Mouse (Mus musculus): Measurements from ENCODE around the gene Tbc1d2. TPM values are rescaled to one million over a fixed set of nuclear protein-coding genes. Genes with fewer than 3 reads are reported as not detected.
A peak's percentile ranks its signal among the peaks of the same experiment; 100 is the strongest.

Gene Tbc1d2
- polyA plus RNA-seq, 1 experiment from 2014 or later: 1.8 TPM

- WGBS: 69% methylated on average over 10 of the region's 11 CpGs
- no peak for DNase-seq (ENCODE audit: low spot score)
- H3K9me3 ChIP-seq (ENCODE audit: control insufficient read depth, low read length): no peaks in the 10 kb centered on the region
- H3K4me1 ChIP-seq (ENCODE audit: control insufficient read depth, insufficient read depth, low read length): no peaks in the 10 kb centered on the region; the same call in 1 of the 2 replicates
- H3K4me2 ChIP-seq (ENCODE audit: low read depth, low read length): no peak overlapping the region
- H3K36me3 ChIP-seq (ENCODE audit: control insufficient read depth, insufficient read depth, low read length): no peaks in the 10 kb centered on the region
- no peak overlapping the region for H3K27ac ChIP-seq (replicated peaks; ENCODE audit: low read depth, low read length)
- no peak overlapping the region for H3K9ac ChIP-seq (ENCODE audit: low read depth, low read length)
- no peak overlapping the region for H3K4me3 ChIP-seq (ENCODE audit: low read depth, low read length)
- H3K27me3 ChIP-seq (replicated peaks; ENCODE audit: control insufficient read depth, insufficient read depth, low read length): peaks cover 32% of the 10 kb centered on the region
- ATAC-seq (ENCODE audit: low read depth): no peak
These were observed 52.6 kb downstream of the Tbc1d2 start for GRCm38 (mm10) chr4:46597286-46597961.

- Histone ChIP-seq H3K27me3 (replicated peaks; ENCODE audit: control insufficient read depth, insufficient read depth, low read length) (peaks cover 24% of the 10 kb centered on the region), H3K27ac (replicated peaks; ENCODE audit: low read depth, low read length) (no peak overlapping the region), H3K4me2 (ENCODE audit: low read depth, low read length) (no peak overlapping the region), H3K9me3 (ENCODE audit: control insufficient read depth, low read length) (no peaks in the 10 kb centered on the region), H3K9ac (ENCODE audit: low read depth, low read length) (no peak overlapping the region), H3K4me3 (ENCODE audit: low read depth, low read length) (no peak overlapping the region), H3K4me1 (ENCODE audit: control insufficient read depth, insufficient read depth, low read length) (no peaks in the 10 kb centered on the region; the same call in 1 of the 2 replicates), H3K36me3 (ENCODE audit: control insufficient read depth, insufficient read depth, low read length) (no peaks in the 10 kb centered on the region)
- DNase-seq (ENCODE audit: low spot score) (no peak), ATAC-seq (ENCODE audit: low read depth) (no peak)
- 78% methylated on average over 6 of the region's 6 CpGs for WGBS
These were observed 53.6 kb downstream of the Tbc1d2 start for GRCm38 (mm10) chr4:46596398-46596797.

- H3K9ac ChIP-seq (ENCODE audit: low read depth, low read length): no peak overlapping the region
- DNase-seq (ENCODE audit: low spot score) (no peak), ATAC-seq (ENCODE audit: low read depth) (no peak)
- H3K4me2 ChIP-seq (ENCODE audit: low read depth, low read length): no peak overlapping the region
- H3K27me3 ChIP-seq (replicated peaks; ENCODE audit: control insufficient read depth, insufficient read depth, low read length): peaks cover 5% of the 10 kb centered on the region; the same call in 1 of the 2 replicates
- WGBS: 86% methylated on average over 5 of the region's 5 CpGs
- no peak overlapping the region for H3K4me3 ChIP-seq (ENCODE audit: low read depth, low read length)
- no peak overlapping the region for H3K27ac ChIP-seq (replicated peaks; ENCODE audit: low read depth, low read length)
- no peaks in the 10 kb centered on the region for H3K4me1 ChIP-seq (ENCODE audit: control insufficient read depth, insufficient read depth, low read length)
- no peaks in the 10 kb centered on the region for H3K36me3 ChIP-seq (ENCODE audit: control insufficient read depth, insufficient read depth, low read length)
- no peaks in the 10 kb centered on the region for H3K9me3 ChIP-seq (ENCODE audit: control insufficient read depth, low read length)
These were observed 55.9 kb downstream of the Tbc1d2 start for GRCm38 (mm10) chr4:46594131-46594530.

GRCm38 (mm10) chr4:46593472-46593871 lies 56.5 kb downstream of the Tbc1d2 start:
- no peak for DNase-seq (ENCODE audit: low spot score)
- Histone ChIP-seq H3K4me1 (ENCODE audit: control insufficient read depth, insufficient read depth, low read length) (no peaks in the 10 kb centered on the region), H3K27ac (replicated peaks; ENCODE audit: low read depth, low read length) (no peak overlapping the region), H3K4me3 (ENCODE audit: low read depth, low read length) (no peak overlapping the region), H3K9me3 (ENCODE audit: control insufficient read depth, low read length) (no peaks in the 10 kb centered on the region), H3K27me3 (replicated peaks; ENCODE audit: control insufficient read depth, insufficient read depth, low read length) (no peaks in the 10 kb centered on the region), H3K9ac (ENCODE audit: low read depth, low read length) (no peak overlapping the region), H3K36me3 (ENCODE audit: control insufficient read depth, insufficient read depth, low read length) (no peaks in the 10 kb centered on the region), H3K4me2 (ENCODE audit: low read depth, low read length) (no peak overlapping the region)
- ATAC-seq (ENCODE audit: low read depth): no peak
- 50% methylated on average over 6 of the region's 6 CpGs for WGBS

- no peak overlapping the region for H3K4me3 ChIP-seq (ENCODE audit: low read depth, low read length)
- H3K9ac ChIP-seq (ENCODE audit: low read depth, low read length): no peak overlapping the region
- H3K27me3 ChIP-seq (replicated peaks; ENCODE audit: control insufficient read depth, insufficient read depth, low read length): no peaks in the 10 kb centered on the region
- no peak overlapping the region for H3K27ac ChIP-seq (replicated peaks; ENCODE audit: low read depth, low read length)
- H3K4me2 ChIP-seq (ENCODE audit: low read depth, low read length): no peak overlapping the region
- H3K9me3 ChIP-seq (ENCODE audit: control insufficient read depth, low read length): no peaks in the 10 kb centered on the region
- H3K4me1 ChIP-seq (ENCODE audit: control insufficient read depth, insufficient read depth, low read length): no peaks in the 10 kb centered on the region
- no peaks in the 10 kb centered on the region for H3K36me3 ChIP-seq (ENCODE audit: control insufficient read depth, insufficient read depth, low read length)
- DNase-seq (ENCODE audit: low spot score): no peak
- 87% methylated on average over 9 of the region's 9 CpGs for WGBS
- ATAC-seq (ENCODE audit: low read depth): peak; percentile 54
These were observed 58.0 kb downstream of the Tbc1d2 start for GRCm38 (mm10) chr4:46591833-46592520.

GRCm38 (mm10) chr4:46590810-46591209 lies 59.2 kb downstream of the Tbc1d2 start:
- Histone ChIP-seq H3K4me1 (ENCODE audit: control insufficient read depth, insufficient read depth, low read length) (no peaks in the 10 kb centered on the region), H3K27ac (replicated peaks; ENCODE audit: low read depth, low read length) (no peak overlapping the region), H3K9me3 (ENCODE audit: control insufficient read depth, low read length) (no peaks in the 10 kb centered on the region), H3K36me3 (ENCODE audit: control insufficient read depth, insufficient read depth, low read length) (no peaks in the 10 kb centered on the region), H3K27me3 (replicated peaks; ENCODE audit: control insufficient read depth, insufficient read depth, low read length) (no peaks in the 10 kb centered on the region), H3K4me3 (ENCODE audit: low read depth, low read length) (no peak overlapping the region), H3K4me2 (ENCODE audit: low read depth, low read length) (no peak overlapping the region), H3K9ac (ENCODE audit: low read depth, low read length) (no peak overlapping the region)
- DNase-seq (ENCODE audit: low spot score): no peak
- WGBS: 67% methylated on average over 4 of the region's 4 CpGs
- no peak for ATAC-seq (ENCODE audit: low read depth)

GRCm38 (mm10) chr4:46589946-46590684 lies 59.9 kb downstream of the Tbc1d2 start:
- no peak overlapping the region for H3K9ac ChIP-seq (ENCODE audit: low read depth, low read length)
- no peak overlapping the region for H3K27ac ChIP-seq (replicated peaks; ENCODE audit: low read depth, low read length)
- H3K4me3 ChIP-seq (ENCODE audit: low read depth, low read length): no peak overlapping the region
- no peaks in the 10 kb centered on the region for H3K4me1 ChIP-seq (ENCODE audit: control insufficient read depth, insufficient read depth, low read length)
- DNase-seq (ENCODE audit: low spot score) (no peak), ATAC-seq (ENCODE audit: low read depth) (no peak)
- no peak overlapping the region for H3K4me2 ChIP-seq (ENCODE audit: low read depth, low read length)
- 67% methylated on average over 5 of the region's 5 CpGs for WGBS
- no peaks in the 10 kb centered on the region for H3K27me3 ChIP-seq (replicated peaks; ENCODE audit: control insufficient read depth, insufficient read depth, low read length)
- no peaks in the 10 kb centered on the region for H3K36me3 ChIP-seq (ENCODE audit: control insufficient read depth, insufficient read depth, low read length)
- H3K9me3 ChIP-seq (ENCODE audit: control insufficient read depth, low read length): no peaks in the 10 kb centered on the region

- no peak overlapping the region for H3K4me3 ChIP-seq (ENCODE audit: low read depth, low read length)
- ATAC-seq (ENCODE audit: low read depth) (no peak), DNase-seq (ENCODE audit: low spot score) (no peak)
- H3K27ac ChIP-seq (replicated peaks; ENCODE audit: low read depth, low read length): no peak overlapping the region
- no peaks in the 10 kb centered on the region for H3K9me3 ChIP-seq (ENCODE audit: control insufficient read depth, low read length)
- no peak overlapping the region for H3K4me2 ChIP-seq (ENCODE audit: low read depth, low read length)
- H3K4me1 ChIP-seq (ENCODE audit: control insufficient read depth, insufficient read depth, low read length): no peaks in the 10 kb centered on the region
- H3K9ac ChIP-seq (ENCODE audit: low read depth, low read length): no peak overlapping the region
- no peaks in the 10 kb centered on the region for H3K27me3 ChIP-seq (replicated peaks; ENCODE audit: control insufficient read depth, insufficient read depth, low read length)
- H3K36me3 ChIP-seq (ENCODE audit: control insufficient read depth, insufficient read depth, low read length): no peaks in the 10 kb centered on the region
- WGBS: 71% methylated on average over 8 of the region's 8 CpGs
These were observed 60.9 kb downstream of the Tbc1d2 start for GRCm38 (mm10) chr4:46589151-46589550.
